Mouse (Mus musculus): ENCODE data around the gene Ccdc103. TPM values are rescaled to one million over a fixed set of nuclear protein-coding genes. Genes with fewer than 3 reads are reported as not detected.
A peak's percentile ranks its signal among the peaks of the same experiment; 100 is the strongest.

The Ccdc103 gene
- polyA plus RNA-seq (2016; fragmentation: Nextera tagmentation; extraction: Ambion mirVana): 0.85 and 0.97 TPM in 2 replicates

GRCm38 (mm10) chr11:102880585-102881313 lies at the start of gene Ccdc103, which contains the start of gene Eftud2:
Gene Ccdc103, plus strand, starts transcription at chr11:102881204.
Gene Eftud2, minus strand, starts transcription at chr11:102880985.
- WGBS (ENCODE audit: insufficient replicate concordance): under 1% methylated on average over 62 of the region's 62 CpGs
- peaks cover 25% of the 10 kb centered on the region for H3K36me3 ChIP-seq
- H3K4me2 ChIP-seq: peak within 1 kb of the TSS; percentile 86
- peak within 1 kb of the TSS; percentile 86 for H3K9ac ChIP-seq
- H3K4me3 ChIP-seq: peak within 1 kb of the TSS; percentile 84
- ATAC-seq: peak; percentile 90
- peaks cover 48% of the 10 kb centered on the region for H3K4me1 ChIP-seq
- H3K27me3 ChIP-seq (replicated peaks): peaks cover 36% of the 10 kb centered on the region
- peak within 1 kb of the TSS; percentile 83 for H3K27ac ChIP-seq
- no peaks in the 10 kb centered on the region for H3K9me3 ChIP-seq (replicated peaks)

- H3K27me3 ChIP-seq (replicated peaks): peaks cover 19% of the 10 kb centered on the region
- WGBS (ENCODE audit: insufficient replicate concordance): 58% methylated on average over 18 of the region's 18 CpGs
- no peaks in the 10 kb centered on the region for H3K9me3 ChIP-seq (replicated peaks)
- H3K4me1 ChIP-seq: no peaks in the 10 kb centered on the region
- H3K4me3 ChIP-seq: no peak overlapping the region
- ATAC-seq: no peak
- no peak overlapping the region for H3K9ac ChIP-seq
- no peak overlapping the region for H3K27ac ChIP-seq
- H3K36me3 ChIP-seq: peaks cover 14% of the 10 kb centered on the region
- H3K4me2 ChIP-seq: no peak overlapping the region
Observed at GRCm38 (mm10) chr11:102832700-102833297, 48.2 kb upstream of the Ccdc103 start.

GRCm38 (mm10) chr11:102834219-102834618 lies 46.8 kb upstream of the Ccdc103 start:
- Histone ChIP-seq H3K36me3 (peaks cover 28% of the 10 kb centered on the region), H3K9me3 (replicated peaks) (no peaks in the 10 kb centered on the region), H3K4me3 (no peak overlapping the region), H3K9ac (no peak overlapping the region), H3K27ac (no peak overlapping the region), H3K27me3 (replicated peaks) (peaks cover 15% of the 10 kb centered on the region), H3K4me2 (no peak overlapping the region), H3K4me1 (no peaks in the 10 kb centered on the region)
- WGBS (ENCODE audit: insufficient replicate concordance): 89% methylated on average over 10 of the region's 10 CpGs
- no peak for ATAC-seq

- peaks cover 42% of the 10 kb centered on the region for H3K36me3 ChIP-seq
- H3K27me3 ChIP-seq (replicated peaks): peaks cover 13% of the 10 kb centered on the region
- H3K4me3 ChIP-seq: no peak within 1 kb of the TSS
- H3K9me3 ChIP-seq (replicated peaks): no peaks in the 10 kb centered on the region
- WGBS (ENCODE audit: insufficient replicate concordance): 70% methylated on average over 4 of the region's 4 CpGs
- H3K27ac ChIP-seq: no peak within 1 kb of the TSS
- no peak within 1 kb of the TSS for H3K9ac ChIP-seq
- no peaks in the 10 kb centered on the region for H3K4me1 ChIP-seq
- H3K4me2 ChIP-seq: no peak within 1 kb of the TSS
- no peak for ATAC-seq
Observed at GRCm38 (mm10) chr11:102835549-102835948, 45.5 kb upstream of the Ccdc103 start, which contains the start of gene Higd1b. Gene Higd1b, plus strand, starts transcription at chr11:102835849.

GRCm38 (mm10) chr11:102836146-102836545 lies 44.9 kb upstream of the Ccdc103 start:
- no peaks in the 10 kb centered on the region for H3K4me1 ChIP-seq
- no peak overlapping the region for H3K27ac ChIP-seq
- peaks cover 48% of the 10 kb centered on the region for H3K36me3 ChIP-seq
- H3K9ac ChIP-seq: no peak overlapping the region
- no peaks in the 10 kb centered on the region for H3K9me3 ChIP-seq (replicated peaks)
- ATAC-seq: no peak
- peaks cover 13% of the 10 kb centered on the region for H3K27me3 ChIP-seq (replicated peaks)
- H3K4me3 ChIP-seq: no peak overlapping the region
- no peak overlapping the region for H3K4me2 ChIP-seq
- WGBS (ENCODE audit: insufficient replicate concordance): 87% methylated on average over 9 of the region's 9 CpGs

DNA sequence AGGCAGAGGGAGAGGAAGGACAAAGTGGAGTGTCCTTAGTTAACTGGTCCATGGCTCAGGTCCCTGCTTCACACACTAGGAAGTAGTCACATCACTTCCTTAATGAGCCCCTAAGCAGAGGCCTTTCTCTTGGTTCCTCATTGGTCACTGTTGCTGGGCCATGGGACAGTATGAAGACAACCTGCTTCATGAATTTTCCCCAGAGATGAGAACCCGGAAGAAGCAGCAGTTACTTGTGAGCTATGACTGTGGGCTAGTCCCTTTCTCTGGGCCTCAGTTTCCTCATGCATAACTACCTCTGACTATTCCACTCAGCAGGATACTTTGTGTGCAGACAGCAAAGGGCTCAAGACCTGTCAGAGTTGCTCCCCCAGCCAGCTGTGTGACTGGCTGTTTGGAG lies 43.6 kb upstream of the Ccdc103 start:
- Histone ChIP-seq H3K4me1 (no peaks in the 10 kb centered on the region), H3K9ac (no peak overlapping the region), H3K4me3 (no peak overlapping the region), H3K4me2 (no peak overlapping the region), H3K27me3 (replicated peaks) (peaks cover 10% of the 10 kb centered on the region), H3K36me3 (peaks cover 60% of the 10 kb centered on the region), H3K9me3 (replicated peaks) (no peaks in the 10 kb centered on the region), H3K27ac (no peak overlapping the region)
- 74% methylated on average over 1 of the region's 1 CpGs for WGBS (ENCODE audit: insufficient replicate concordance)
- no peak for ATAC-seq

- H3K4me3 ChIP-seq: no peak overlapping the region
- WGBS (ENCODE audit: insufficient replicate concordance): 78% methylated on average over 2 of the region's 2 CpGs
- ATAC-seq: no peak
- H3K27ac ChIP-seq: no peak overlapping the region
- no peaks in the 10 kb centered on the region for H3K4me1 ChIP-seq
- H3K9ac ChIP-seq: no peak overlapping the region
- no peak overlapping the region for H3K4me2 ChIP-seq
- peaks cover 68% of the 10 kb centered on the region for H3K36me3 ChIP-seq
- H3K27me3 ChIP-seq (replicated peaks): 0 out of 2 replicates have a peak, but pooled peaks cover 5% of the 10 kb centered on the region
- H3K9me3 ChIP-seq (replicated peaks): no peaks in the 10 kb centered on the region
Observed at GRCm38 (mm10) chr11:102838126-102838525, 42.9 kb upstream of the Ccdc103 start.

DNA sequence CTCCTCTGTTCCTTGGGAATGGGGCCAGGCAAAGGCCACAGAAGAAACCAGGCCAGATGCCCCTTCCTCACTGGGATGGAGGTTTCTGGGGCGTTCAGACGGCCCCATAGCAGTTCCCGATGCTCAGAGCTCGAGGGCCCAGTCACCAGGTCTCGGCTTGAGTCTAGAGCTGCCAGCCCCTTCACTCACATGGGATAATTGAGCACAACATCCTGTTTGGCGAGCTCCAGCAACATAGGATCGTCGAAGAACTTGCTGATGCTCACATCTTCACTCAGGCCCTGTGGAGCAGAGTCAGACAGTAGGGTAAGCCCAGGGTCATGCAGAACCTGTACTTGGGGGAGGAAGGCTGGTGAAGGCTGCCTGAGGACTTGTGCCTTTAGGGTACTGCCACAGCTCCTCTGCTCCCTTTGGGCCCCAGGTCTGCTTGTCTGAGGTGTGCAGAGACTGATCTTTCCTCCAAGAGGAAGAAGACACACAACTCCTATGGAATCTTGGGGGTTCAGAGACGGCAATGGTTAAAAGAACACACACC lies 42.3 kb upstream of the Ccdc103 start:
- Histone ChIP-seq H3K27ac (no peak overlapping the region), H3K9ac (no peak overlapping the region), H3K36me3 (peaks cover 73% of the 10 kb centered on the region), H3K4me3 (no peak overlapping the region), H3K4me2 (no peak overlapping the region), H3K27me3 (replicated peaks) (0 out of 2 replicates have a peak, but pooled peaks cover 2% of the 10 kb centered on the region), H3K9me3 (replicated peaks) (no peaks in the 10 kb centered on the region), H3K4me1 (no peaks in the 10 kb centered on the region)
- WGBS (ENCODE audit: insufficient replicate concordance): 83% methylated on average over 9 of the region's 9 CpGs
- ATAC-seq: no peak

DNA sequence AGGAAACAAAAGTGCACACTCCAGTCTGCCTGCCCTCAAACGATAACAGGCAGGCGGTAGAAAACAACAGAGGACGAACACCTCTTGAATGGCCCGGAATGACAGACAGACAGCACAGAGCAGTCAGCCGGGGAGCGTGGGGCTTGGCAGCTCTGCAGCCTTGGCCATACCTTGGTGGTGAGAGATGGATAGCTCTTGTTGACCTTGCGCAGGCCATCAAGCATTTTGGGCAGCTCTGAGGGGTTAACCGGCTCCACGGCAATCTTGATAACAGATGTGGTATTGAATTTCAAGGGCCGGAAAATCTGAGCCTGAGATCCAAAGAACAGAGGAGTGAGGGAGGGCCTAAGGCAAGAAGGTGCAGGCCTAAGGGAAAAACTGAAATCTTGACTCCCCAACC lies 35.1 kb upstream of the Ccdc103 start:
- Histone ChIP-seq H3K9me3 (replicated peaks) (no peaks in the 10 kb centered on the region), H3K27ac (no peak overlapping the region), H3K4me3 (no peak overlapping the region), H3K4me1 (no peaks in the 10 kb centered on the region), H3K36me3 (peaks cover 100% of the 10 kb centered on the region), H3K9ac (no peak overlapping the region), H3K4me2 (no peak overlapping the region), H3K27me3 (replicated peaks) (no peaks in the 10 kb centered on the region)
- ATAC-seq: no peak
- 87% methylated on average over 10 of the region's 10 CpGs for WGBS (ENCODE audit: insufficient replicate concordance)

DNA sequence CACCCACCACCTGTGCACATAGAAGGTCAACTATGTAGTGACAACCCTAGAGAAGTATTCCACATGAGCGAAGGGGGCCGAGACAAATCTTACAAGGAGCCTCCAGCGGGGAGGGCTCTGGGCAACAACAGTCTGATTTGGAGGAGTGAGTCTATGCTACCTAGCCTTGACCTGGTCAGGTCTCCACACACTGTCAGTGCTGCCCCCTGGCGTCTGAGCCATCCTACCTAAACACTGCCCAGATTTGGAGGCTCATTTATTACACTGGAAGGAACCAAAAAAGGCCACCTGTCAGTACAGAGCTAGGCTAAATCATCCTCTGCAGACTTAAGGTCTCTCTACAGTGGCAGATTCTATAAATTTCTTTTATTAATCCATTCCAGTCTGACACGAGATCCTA lies 29.1 kb upstream of the Ccdc103 start:
- H3K9ac ChIP-seq: no peak overlapping the region
- no peaks in the 10 kb centered on the region for H3K9me3 ChIP-seq (replicated peaks)
- H3K36me3 ChIP-seq: peaks cover 100% of the 10 kb centered on the region
- ATAC-seq: no peak
- H3K27ac ChIP-seq: no peak overlapping the region
- H3K27me3 ChIP-seq (replicated peaks): no peaks in the 10 kb centered on the region
- 75% methylated on average over 5 of the region's 5 CpGs for WGBS (ENCODE audit: insufficient replicate concordance)
- H3K4me2 ChIP-seq: no peak overlapping the region
- no peak overlapping the region for H3K4me3 ChIP-seq
- no peaks in the 10 kb centered on the region for H3K4me1 ChIP-seq

DNA sequence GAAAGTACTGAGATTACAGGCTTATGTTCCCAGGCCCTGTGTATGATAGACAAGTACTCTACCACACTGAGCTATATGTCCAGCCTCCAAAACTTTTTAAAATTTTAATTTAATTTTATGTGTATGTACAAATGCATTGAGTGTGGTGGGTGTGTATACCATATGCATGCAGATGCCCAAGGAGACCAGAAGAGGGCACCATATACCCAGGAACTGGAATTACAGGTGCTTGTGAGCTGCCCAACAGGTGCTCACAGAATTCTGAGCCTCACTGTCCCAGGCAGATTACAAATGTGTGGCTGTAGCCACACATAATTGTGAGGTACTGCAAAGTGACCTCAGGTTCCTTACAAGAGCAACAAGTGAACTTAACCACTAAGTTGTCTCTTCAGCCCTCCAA lies 27.2 kb upstream of the Ccdc103 start:
- Histone ChIP-seq H3K36me3 (peaks cover 100% of the 10 kb centered on the region), H3K9me3 (replicated peaks) (no peaks in the 10 kb centered on the region), H3K27me3 (replicated peaks) (no peaks in the 10 kb centered on the region), H3K9ac (no peak overlapping the region), H3K4me3 (no peak overlapping the region), H3K4me2 (no peak overlapping the region), H3K27ac (no peak overlapping the region), H3K4me1 (no peaks in the 10 kb centered on the region)
- no peak for ATAC-seq

DNA sequence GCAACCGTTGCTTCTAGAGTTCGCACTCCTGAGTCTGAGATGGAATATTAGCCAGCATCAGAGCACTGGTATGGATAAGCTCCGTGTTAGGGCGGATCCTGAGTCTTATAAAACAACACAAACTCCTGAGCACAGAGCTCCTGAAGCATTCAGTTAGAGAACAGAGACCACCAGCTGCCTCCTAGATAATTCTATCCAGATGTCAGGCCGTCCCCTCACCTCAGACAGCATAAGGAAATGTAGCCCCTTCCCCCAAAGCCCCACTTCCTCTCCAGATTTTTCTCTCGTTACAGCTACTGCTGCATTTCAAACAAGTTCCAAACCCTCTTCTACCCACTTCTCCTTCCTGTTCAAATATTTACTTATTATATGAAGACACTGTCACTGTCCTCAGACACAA lies 25.1 kb upstream of the Ccdc103 start:
- no peak overlapping the region for H3K4me3 ChIP-seq
- ATAC-seq: no peak
- peaks cover 100% of the 10 kb centered on the region for H3K36me3 ChIP-seq
- no peak overlapping the region for H3K4me2 ChIP-seq
- no peak overlapping the region for H3K9ac ChIP-seq
- no peaks in the 10 kb centered on the region for H3K9me3 ChIP-seq (replicated peaks)
- no peaks in the 10 kb centered on the region for H3K27me3 ChIP-seq (replicated peaks)
- H3K4me1 ChIP-seq: no peaks in the 10 kb centered on the region
- no peak overlapping the region for H3K27ac ChIP-seq
- WGBS (ENCODE audit: insufficient replicate concordance): 77% methylated on average over 6 of the region's 6 CpGs

Data from liver, embryonic 12.5 days (tissue).